Mouse (Mus musculus) cerebellum, adult 9-11 months (tissue): ENCODE measurements at regions not wholly inside any gene's neighbourhood (a gene's known extent, or its start where the extent isn't known, plus 50 kb on each side); places are given as distances from the start of the nearest gene placed in this dataset.

ENCODE experiments used
- DNase-seq: peaks from one replicate; pipeline ENCODE4 v3.0.0; 2022

DNA sequence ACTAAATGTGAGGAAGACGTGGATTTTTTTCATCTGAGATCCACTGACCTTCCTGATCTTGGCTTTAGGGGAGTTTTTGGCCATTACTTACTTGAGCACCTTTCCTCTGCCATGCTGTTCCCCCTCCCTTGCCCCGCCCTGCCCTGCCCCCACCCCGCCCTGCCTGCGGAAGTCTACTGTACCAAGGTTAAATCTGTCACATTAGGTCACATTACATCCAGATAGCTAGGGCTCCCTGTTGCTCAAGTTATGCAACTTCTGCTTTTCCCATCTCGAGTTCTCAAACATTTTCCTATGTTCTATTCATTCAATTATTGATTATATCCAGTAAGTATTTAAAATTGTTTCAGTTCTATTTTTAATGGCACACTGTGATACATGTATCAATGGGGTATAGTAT, 144.7 kb upstream of the Cnot2 start:
- DNase-seq: no peak

DNA sequence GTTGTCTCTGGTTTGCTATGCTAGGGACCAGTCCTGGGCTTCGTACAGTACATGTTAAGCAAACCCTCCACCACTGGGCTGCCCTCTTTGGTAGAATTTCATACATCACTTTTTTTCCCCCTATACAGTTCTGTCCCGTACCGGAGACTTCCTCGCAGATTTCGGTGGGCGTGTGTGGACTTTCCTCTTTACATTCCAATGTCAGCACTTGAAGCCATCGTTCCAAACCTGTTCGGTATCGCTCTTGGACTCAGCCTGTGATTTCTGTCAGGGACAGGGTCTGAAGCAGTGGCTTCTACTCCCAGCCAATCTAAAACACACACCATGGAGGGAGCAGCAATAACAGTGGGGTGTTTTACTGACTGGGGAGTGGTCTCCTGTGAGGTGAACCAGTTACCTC, 140.7 kb upstream of the Cnot2 start:
- DNase-seq: no peak

DNA sequence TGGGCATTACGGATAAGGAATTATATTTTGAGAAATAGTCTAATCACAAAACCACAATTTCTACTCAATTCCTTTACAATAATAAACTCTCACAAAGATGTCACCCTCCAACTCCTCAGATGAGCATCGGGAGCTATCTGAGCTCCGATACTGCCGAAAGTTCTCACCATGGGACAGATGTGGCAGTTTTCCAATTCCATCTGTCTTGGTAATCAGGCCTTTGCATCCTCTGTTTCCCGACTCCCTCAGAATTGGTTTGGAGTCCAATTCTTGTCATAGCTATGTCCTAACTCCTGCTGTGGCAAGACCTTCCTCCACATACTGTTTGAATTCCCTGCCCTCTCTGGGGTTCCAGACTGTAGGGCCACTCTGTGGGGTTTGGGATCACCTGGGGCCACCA, 138.3 kb upstream of the Cnot2 start:
- no peak for DNase-seq

DNA sequence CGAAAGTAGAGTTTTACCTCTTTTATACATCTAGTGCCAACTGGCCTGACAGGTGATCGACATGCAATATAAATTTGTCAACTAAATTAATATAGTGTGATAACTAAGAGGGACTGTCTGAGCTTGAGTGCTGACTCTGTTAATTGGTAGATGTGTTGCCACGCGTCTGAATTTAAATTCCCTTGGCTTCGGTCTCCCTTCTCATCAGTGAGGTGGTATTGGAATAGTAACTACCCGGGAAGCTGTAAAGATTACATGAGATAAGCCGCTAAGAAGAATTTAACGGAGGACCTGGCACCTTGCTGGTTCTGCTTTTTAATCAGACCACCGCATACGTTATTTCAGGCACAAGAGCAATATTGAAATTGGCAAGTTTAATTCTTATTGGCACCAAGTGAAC, 136.7 kb upstream of the Cnot2 start:
- DNase-seq: no peak

DNA sequence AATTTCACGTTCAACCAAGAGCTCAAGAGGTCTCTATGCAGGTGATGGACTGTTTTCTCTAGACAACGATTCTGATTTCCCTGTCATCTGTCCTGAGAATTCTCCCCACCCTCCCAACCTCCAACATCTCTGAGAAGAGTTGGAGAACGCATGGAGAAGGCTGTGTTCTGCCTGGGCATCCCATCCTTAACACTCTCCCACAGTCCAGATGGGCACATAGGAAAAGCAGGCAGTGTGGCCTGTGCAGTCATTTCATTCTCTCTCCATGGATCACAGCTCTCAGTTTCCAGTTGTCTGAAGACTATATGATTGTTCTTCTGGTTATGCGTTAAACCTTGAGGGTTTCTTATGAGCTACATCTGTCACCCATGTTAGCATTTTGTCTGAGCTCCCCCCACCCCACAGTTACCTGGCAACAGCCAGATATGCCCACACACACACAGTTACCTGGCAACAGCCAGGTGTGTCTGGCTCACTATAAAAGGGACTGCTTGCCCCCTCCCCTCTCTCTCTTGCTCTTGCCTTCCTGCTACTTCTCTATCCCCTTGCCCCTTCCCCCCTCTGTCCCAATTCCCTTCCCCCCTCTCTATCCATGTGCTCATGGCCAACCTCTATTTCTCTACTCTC, 135.8 kb upstream of the Cnot2 start:
- DNase-seq: no peak

DNA sequence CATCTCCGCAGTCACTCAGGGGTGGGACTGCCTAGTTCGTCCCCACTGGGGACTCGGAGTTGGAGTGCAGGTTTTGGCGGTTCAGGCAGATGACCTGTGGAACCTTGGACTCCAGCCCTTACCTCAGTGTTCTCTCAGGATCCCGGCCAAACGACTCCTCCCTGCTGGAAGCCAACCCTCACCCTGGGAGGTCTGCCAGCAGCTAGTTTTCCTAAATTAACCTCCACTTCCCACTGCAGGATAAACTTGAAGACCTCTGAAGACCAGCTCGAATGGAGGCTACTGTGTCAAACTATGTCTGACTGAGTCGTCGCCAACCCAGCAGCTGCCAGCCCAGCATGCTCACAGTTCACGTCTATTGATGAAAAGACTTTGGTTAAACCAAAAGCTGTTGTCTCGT, 132.1 kb upstream of the Cnot2 start:
- peak; percentile 76 for DNase-seq

DNA sequence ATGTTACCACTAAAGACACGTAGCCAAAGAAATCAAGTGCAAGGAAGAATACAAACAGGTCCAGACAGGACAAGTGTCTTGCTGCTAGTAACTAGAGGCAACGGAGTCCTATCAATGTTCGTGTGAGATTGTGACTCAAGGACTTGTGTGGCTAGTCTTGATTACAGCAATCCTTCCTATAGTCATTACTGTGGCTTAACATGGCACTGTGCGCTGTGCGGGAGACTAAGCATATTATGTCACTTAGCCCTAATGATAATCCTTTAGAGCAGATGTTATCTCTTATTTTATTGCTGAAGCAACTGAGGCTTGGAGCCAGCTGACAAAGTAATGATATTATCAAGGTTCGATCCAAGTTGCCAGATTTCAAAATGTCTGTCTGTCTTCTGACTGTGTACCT, 125.7 kb upstream of the Cnot2 start:
- no peak for DNase-seq

DNA sequence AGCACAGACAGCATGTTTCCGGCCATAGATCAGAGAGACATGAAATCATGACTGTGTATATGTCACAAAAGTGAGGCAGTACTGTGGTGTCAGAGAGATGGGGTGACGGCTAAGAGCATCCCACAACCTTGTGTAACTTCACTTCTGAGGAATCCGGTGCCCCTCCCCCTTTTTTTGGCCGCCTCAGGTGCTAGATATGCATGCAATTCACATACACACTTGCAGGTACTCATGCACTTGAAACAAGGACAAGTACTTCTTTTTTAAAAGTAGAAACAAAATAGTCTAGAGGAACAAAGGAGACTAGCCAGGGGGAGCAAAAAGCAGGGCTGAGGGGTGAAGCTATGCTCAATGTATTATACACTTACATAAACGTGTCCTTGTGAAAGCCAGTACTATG, 120.0 kb upstream of the Cnot2 start:
- no peak for DNase-seq

DNA sequence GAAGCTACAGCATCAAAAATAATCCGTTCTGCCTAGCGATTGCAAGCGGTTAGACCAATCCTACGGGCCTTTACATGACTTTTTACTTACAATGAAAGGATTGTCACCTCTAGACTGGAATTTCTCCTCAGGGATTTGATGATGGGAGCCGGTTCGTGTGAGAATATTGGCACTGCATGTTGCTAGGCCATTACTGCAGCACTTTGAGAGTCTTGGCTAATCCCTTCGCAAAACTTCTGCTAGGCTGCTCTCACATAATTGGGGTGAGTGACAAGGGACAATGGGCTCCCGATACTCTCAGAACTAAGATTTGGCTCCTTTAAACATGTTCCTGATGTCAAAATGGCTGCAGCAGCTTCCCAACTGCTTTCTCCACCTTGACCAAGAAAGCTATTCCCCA, 118.4 kb upstream of the Cnot2 start:
- DNase-seq: no peak

DNA sequence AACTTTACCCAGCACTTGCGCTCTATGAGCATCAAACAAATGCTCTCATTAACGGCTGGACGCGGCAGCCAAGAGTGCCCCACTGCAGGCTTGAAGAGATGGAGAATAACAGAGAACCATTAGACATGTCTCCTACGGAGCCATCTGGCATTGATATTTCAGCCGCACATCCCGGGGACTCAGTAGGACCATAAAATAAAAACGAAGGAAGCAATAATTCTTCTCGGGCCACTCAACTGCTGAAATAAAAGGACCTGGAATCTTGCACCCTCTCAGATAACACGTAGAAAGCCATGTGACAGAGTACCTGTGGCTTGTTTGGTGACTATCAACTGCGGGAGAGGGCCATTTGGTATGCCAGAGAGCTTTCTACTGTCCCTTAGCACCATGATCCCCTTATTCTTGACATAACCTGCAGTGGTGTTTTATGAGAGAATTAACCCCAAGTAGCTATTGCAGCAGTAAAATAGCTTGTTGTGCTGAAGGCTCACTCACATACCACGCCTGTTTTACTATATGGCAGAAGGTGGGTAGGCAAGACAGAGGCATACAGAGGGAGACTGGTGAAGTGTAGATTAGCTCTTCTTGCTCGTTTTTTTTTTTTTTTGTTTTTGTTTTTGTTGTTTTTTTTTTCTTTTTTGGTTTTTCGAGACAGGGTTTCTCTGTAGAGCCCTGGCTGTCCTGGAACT, 116.5 kb upstream of the Cnot2 start:
- no peak for DNase-seq

DNA sequence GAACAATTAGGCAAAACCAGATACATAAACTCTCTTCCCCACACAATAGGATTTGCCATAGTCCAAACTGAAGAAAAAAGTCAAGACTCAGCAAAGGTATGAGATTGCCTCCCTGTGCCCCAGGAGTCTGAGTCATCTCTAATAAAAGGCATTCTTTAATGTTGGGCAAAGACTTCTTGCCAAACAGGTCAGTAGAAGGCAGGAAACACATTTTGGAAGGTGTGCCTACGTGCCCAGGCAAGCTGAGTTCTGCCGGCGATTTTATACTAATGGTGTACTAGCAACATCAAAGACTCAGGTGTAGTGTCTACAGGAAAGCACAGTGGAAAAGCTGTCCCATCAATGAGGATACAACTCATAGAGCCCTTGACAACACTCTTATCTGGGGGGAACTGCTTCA, 112.5 kb upstream of the Cnot2 start:
- no peak for DNase-seq

DNA sequence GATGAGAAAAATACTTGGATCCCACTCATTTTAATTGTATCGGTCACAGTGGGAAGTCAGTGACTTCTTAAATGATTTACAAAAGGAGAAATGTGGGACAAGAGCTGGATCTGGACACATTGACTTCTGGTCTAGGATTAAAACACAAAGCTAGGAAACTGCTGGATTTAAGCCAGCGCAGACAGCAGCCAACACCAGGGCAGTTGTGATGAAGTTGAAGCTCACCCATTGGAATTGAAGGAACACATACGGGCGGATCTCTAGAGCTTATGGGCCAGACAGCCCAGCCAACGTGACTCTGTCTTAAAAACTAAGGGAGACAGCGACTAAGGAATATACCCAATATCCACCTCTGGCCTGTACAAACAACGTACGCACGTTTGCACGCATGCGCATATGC, 105.4 kb upstream of the Cnot2 start:
- no peak for DNase-seq

DNA sequence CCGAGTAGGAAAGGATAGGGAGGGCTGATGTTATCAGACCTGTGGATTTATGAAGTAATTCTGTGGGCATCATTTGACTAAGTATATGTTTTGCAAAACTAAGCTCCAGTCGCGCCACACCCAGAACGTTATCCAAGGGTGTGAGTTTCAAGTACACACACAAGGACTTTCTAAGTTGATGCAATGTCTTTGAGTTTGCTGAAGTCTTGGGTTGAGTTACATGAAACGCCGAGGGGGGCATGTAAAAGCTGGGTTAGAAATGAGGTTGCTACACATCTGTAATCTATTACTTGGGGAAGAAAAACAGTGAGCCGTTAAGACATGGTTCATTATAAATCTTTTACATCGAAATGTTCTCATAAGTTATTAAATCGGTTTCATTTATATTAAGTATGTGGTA, 102.1 kb upstream of the Cnot2 start:
- DNase-seq: no peak

DNA sequence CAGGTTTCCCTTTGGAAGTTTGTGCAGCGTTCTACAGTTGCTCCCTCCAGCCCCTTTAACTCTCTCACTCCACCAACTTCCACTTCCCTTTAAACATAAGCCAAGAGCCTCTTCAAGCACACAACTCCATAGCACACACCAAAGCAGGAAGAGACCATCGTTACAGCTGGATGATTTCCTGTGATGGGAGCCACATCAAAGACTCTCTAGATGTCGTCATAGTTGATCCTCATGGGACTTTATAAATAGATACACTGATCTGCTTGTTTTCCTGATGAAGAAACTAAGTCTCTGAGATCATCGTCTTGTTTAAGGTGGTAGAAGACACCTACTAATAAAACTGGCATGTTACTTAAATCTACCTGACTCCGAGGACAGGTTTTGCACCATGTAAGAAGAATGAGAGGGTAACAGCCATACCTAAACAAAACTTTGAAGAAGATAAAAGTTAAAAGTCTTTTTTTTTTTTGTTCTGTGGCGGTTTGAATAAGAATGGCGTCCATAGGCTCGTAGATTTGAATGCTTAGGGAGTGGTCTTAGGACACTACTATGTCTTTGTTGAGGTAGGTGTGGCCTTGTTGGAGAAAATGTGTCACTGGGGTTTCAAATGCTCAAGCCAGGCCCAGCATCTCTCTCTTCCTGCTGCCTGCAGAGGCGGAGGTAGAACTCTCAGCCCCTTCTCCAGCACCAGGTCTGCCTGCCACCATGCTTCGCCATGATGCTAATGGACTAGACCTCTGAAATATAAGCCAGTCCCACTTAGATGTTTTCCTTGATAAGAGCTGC, 97.8 kb upstream of the Cnot2 start:
- DNase-seq: no peak

DNA sequence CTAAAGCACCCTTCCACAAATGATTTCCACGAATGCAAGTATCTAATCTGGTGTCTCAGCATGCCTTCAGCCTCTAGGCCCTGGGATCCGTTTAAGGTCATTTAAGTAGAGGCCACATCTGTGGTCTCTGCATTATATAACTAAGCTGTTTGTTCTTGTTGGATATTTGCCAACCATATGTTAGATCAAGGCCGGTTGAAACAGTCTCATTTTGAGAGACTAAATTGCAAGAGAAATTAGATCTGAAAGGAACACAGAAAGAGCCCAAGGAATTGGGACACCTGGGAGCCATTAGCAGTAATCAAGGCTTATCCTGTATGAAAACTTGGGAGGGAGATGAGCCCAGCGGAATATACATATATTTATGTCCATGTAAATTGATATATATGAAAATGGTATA, 96.6 kb upstream of the Cnot2 start:
- no peak for DNase-seq

DNA sequence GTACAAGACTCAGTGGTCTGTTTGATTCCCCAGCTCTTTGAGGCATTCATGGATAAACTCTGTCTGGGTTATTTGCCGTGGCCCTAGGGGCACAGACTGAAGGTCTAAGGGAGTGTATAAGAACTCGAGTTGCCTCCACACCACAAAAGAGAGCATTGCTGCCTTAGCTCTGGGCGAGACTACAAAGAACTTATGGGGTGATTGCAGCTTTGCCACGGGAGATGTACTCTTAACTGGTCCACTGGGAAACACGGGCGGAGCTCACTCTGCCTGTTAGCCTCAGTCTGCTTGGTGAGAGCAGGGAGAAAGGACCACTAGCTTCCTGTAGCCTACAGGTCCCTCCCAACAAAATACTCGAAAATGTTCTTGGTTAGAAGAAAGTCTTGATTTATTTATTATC, 93.9 kb upstream of the Cnot2 start:
- no peak for DNase-seq

DNA sequence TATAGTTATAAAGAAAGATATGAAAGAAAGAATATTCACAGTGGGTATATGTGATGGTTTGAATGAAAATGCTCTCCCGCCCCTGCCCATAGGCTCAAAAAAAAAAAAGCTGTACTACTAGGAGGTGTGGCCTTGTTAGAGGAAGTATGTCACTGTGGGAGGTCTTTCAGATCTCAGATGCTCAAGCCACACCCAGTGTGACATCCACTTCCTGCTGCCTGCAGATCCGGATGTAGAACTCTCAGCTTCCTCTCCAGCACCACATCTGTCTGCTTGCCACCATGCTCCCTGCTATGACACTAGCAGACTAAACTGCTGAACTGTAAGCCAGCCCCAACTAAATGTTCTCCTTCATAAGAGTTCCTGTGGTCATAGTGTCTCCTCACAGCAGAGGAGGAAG, 93.0 kb upstream of the Cnot2 start:
- DNase-seq: no peak

DNA sequence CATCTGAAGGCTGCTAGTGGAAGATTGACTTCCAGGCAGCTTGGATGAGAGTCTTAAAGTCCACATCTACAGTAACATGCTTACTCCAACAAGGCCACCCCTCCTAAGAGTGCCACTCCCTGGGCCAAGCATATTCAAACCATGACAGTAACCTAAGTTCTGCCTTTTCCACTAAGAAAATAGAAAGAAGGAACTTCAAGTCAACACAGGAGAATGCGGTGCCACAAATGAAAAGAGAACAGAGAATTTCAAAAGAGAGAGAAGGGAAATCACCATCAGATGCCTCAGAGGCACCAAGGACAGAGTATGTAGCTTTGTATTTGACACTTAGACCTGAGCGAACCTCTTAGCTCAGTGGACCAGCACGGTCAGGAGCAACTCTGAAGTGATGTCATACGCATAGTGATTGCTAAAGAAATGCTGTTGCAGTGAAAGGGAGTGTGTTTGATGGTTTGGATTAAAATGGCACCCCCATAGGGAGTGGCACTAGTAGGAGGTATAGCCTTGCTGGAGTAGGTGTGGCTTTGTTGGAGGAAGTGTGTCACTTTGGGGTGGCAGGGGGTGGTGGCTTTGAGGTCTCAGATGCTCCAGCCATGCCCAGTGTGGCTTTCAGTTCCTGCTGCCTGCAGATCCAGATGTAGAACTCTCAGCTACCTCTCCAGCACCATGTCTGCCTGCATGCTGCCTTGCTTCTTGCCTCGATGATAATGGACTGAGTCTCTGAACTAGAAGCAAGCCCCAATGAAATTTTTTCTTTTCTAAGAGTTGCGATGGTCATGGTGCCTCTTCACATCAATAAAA, 77.1 kb upstream of the Cnot2 start:
- no peak for DNase-seq

DNA sequence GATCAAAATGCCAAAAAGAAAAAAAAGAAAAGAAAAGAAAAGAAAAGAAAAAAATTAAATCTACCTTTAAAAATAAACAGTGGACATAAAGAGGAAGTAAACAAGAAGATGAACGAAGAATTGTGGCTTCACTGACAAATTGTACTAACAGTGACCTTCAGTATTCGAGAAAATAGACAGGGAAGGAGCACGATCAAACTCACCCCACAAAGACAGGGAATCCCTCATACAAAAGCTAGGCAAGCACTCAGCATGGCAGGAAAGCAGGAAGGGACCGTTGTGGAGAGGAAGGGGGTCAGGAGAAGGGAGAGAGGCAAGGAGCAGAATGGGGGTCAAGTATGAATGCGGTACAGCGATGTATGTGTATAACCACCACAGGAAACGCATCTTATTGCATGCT, 74.6 kb upstream of the Cnot2 start:
- DNase-seq: no peak

DNA sequence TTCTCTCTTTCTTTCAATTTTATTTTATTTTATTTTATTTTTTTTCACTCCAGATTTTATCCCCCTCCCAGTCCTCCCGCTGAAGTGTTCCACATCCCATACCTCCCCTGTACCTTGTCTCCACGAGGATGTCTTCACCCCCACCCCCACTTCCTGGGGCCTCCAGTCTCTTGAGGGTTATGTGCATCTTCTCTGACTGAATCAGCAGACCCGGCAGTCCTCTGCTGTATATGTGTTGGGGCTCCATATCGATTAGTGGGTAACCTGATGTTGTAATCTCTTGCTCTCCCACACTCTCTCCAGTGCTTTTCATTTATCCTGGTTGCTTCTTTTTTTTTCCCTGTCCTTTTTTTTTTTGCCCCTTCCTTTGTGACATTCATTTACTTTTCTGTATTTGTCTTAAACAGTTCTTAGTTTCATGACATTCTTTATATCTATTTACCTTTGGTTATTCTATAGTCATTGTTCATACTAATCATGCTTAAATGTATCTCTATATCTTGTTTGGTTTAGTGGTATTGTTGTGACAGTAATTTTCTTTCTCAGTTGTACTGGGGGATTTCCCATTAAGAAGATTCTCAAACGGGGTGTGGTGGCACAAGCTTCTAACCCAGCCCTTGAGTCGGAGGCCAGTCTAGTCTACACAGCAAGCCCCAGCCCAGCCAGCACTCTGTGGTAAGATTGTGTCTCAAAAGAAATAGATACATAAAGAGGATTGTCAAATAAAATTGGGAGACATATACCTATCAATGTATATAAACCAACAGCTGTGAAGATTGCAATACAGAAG, 73.9 kb upstream of the Cnot2 start:
- no peak for DNase-seq

DNA sequence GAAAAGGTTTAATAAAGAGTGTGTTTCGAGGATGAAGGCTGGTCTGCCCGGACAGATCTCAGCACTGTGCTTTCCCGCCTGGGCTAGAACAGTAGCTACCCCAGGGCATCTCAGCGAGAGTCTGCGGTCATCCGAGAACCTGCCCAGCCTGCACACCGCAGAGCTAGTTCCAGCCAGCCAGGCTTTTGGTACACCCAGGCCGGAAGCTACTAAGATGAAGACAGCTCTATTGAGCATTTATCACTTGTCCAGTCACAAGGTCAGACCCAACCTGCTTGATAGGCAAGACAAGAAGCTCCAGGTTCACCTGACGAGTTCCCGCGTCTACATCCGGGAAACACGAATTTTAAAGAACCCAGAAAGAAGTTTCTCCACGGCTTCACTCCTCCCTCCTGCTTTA, 72.8 kb upstream of the Cnot2 start:
- peak; percentile 57 for DNase-seq

DNA sequence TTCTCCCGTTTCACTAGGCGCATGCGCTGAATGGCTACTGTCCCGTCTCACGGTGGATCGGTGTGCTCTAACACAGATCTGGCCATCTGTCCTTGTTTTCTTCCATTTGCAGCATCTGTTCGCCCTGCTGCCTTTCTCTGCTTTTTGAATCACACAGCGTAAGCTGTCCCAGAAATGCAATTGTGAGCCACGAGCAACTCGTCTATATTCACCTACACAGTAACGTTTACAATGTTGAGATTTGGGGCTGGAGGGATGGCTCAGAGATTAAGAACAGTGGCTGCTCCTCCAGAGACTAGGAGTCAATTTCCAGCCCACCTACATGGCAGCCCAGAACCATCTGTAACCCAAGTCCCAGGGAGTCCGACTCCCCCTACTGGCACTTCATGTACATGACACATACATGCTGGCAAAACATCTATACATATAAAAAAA, 72.2 kb upstream of the Cnot2 start:
- DNase-seq: peak; percentile 95

DNA sequence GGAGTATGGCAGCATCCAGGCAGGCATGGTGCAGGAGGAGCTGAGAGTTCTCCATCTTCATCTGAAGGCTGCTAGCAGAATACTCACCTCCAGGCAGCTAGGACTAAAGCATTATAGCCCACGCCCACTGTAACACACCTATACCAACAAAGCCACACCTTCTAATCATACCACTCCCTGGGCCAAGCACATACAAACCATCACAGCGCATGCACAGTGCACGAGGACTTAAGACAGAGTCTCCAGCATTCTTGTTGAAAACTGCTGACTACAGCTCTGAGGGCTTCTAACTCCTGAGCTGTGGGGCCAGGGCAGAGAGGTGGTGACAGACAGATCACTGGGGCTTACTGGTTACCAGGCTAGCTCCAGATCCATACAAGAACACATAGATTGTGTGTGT, 68.0 kb upstream of the Cnot2 start:
- DNase-seq: no peak
